Mouse (Mus musculus): ENCODE data around the gene Zhx3. TPM values are rescaled to one million over a fixed set of nuclear protein-coding genes. Genes with fewer than 3 reads are reported as not detected.

Gene Zhx3
- 19.2 TPM for polyA plus RNA-seq (2014; fragmentation: Illumina TruSeq; extraction: RNeasy Lipid Tissue Mini Kit (QIAGEN cat#74804); ENCODE audit: low read depth, low replicate concordance)

DNA sequence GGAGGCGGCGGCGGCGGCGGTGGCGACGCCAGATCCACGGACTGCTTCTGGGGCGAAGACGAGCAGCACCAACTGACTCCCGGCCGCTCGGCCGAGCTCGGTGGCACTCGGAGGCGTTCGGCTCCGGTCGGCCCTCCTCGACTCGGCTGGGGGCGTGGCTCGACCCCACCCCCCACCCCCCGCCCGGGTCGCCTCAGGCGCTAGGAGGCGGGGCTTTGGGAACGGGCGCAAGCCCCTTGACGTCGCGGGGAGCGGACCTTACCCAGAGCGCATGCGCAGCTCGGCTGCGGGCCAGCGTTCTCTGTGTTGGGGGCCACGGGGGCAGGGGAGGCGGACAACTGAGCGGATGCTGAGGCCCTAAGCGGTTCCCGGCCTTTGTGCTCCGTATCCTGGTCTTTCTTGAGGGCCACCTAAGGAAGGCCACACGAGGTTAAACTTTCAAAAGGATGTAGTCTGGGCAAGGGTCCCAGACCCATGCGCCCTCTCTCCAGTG is at the start of gene Zhx3:
Zhx3 (minus strand) TSS at position 109 of the 493 bp plus-strand sequence.

DNA sequence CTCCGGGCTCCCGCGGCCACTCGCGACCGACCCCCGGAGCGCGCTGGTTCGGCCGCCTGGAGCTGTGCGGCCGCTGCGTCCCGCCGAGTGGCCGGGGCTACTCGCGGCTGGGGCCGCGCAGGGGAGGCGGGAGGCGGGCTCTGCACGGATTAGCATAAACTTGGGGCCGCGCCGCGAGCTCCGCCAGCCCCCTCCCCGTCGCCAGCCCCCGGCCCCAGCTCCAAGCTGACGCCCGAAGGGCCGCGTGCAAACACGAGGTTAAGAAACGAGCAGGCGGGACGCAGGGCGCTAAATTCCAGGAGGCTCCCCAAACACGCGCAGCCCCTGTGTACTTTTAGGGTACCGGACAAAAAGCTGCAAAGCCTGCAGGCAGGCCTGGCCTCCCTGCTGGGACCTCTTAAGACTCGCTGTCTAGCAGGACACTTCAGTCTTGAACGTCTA is 39.5 kb upstream of the Zhx3 start, which contains the start of gene Emilin3:
Emilin3 (minus strand) TSS at position 98 of the 441 bp plus-strand sequence.

DNA sequence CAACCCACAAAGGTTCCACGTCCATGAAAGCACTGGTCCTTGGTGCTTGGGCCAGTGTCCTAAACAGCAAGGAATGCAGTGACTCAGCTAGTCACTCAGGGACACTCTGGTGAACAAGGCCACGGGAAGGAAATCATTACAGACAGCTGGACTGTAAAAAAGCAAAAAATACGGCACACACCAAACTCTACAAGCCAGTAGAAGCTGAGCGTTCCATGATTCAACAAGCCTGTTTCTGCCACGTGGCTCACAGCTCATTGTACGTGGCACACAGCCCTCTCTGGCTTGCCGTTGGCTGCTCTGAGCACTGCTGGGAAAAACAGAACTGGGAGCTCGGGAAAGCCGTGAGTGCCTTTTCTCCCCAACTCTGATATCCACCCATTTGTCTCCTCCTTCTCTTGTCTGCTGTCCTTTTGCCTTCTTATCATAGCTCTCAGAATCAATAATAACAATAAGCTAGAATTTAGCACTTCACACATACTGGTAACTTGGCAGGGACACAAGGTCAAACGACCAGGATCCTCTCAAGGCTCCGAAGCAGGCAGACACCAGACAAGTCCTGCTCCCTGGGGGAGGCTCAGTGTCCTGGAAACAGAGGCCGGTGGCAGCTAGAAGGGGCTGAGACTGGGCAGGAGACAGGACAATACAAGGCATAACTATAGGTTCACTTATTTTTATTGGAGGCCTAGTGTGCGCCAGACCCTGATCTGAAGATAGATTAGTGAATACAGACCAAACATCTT is 7.8 kb upstream of the Zhx3 start, which contains the start of gene Lpin3:
Lpin3 (plus strand) TSS at position 218 of the 743 bp plus-strand sequence.

DNA sequence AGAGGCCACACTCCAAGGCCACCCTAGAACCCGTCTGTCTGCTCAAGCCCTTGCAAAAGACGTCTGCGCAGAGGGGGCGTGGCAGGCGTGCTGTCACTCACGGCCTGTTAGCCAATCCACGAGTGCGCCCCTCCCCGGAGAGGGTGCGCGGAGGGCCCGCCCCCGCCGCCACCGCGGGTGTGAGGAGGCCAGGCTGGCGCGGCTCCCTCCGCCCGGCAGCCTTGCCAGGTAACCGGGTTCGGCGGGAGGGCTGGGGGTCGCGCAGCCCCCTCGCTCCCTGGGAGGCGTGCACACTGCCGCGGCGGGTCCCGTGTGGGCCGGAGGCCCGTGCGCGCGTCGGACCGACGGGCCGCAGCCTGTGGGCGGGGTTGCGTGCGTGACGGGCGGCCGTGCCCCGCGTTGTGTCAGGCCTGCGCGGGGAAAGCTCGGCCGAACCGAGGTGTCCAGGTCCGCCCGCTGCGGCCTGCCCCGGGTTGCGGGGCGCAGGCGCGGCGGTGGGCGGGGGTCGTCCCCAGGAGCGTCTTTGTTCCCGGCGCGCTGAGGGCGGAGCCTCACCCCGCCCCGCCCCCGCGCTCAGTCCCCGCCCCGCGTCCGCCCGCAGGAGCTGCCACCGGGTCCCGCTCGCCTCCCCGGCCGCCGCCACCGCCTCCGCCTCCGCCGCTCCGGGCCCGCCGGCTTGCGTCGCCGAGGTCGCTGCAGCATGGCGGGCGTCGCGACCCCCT is 141.5 kb downstream of the Zhx3 start, which contains the start of gene Plcg1:
Plcg1 (plus strand) TSS at position 184 of the 722 bp plus-strand sequence.

Other genes with a start within 250 kb of the Zhx3 start
- gene Top1, start 227.1 kb downstream of the Zhx3 start, polyA plus RNA-seq (2014; fragmentation: Illumina TruSeq; extraction: RNeasy Lipid Tissue Mini Kit (QIAGEN cat#74804); ENCODE audit: low read depth, low replicate concordance) = 154 TPM
- gene Plcg1, start 141.7 kb downstream of the Zhx3 start, polyA plus RNA-seq (2014; fragmentation: Illumina TruSeq; extraction: RNeasy Lipid Tissue Mini Kit (QIAGEN cat#74804); ENCODE audit: low read depth, low replicate concordance) = 6.9 TPM
- gene Lpin3, start 7.7 kb upstream of the Zhx3 start, polyA plus RNA-seq (2014; fragmentation: Illumina TruSeq; extraction: RNeasy Lipid Tissue Mini Kit (QIAGEN cat#74804); ENCODE audit: low read depth, low replicate concordance) = 0.81 TPM
- gene Emilin3, start 39.3 kb upstream of the Zhx3 start, polyA plus RNA-seq (2014; fragmentation: Illumina TruSeq; extraction: RNeasy Lipid Tissue Mini Kit (QIAGEN cat#74804); ENCODE audit: low read depth, low replicate concordance) = not detected
- gene Chd6, start 236.1 kb upstream of the Zhx3 start, polyA plus RNA-seq (2014; fragmentation: Illumina TruSeq; extraction: RNeasy Lipid Tissue Mini Kit (QIAGEN cat#74804); ENCODE audit: low read depth, low replicate concordance) = 20.2 TPM

Measured in kidney, adult 10 weeks (tissue).